Mouse (Mus musculus) ES-E14 (cell line): ENCODE data around the gene Smyd2. TPM values are rescaled to one million over a fixed set of nuclear protein-coding genes. Genes with fewer than 3 reads are reported as not detected.

Experiments
- DNase-seq: peaks from one replicate; pipeline ENCODE4 v3.0.0-alpha.2; 2013; ENCODE audit warnings: low read depth, low spot score
- H3K27ac ChIP-seq: 2 replicates; pipeline ENCODE4 v1.5.1; 2012; ENCODE audit warnings: low read depth, mild to moderate bottlenecking, low read length, moderate library complexity, mixed read lengths; ENCODE audit not compliant: poor library complexity, insufficient read depth, severe bottlenecking
- H3K36me3 ChIP-seq: 2 replicates; pipeline ENCODE4 v1.6.1; 2012; ENCODE audit warnings: mild to moderate bottlenecking, low read length, moderate library complexity, mixed read lengths; ENCODE audit not compliant: control insufficient read depth, poor library complexity, insufficient read depth, severe bottlenecking
- H3K4me1 ChIP-seq, 2 experiments: fragments of 150-350 bp in 1 of 2; sonication (generic) in 1 of 2; 2 replicates each; pipeline ENCODE4 v1.6.1; 2012; ENCODE audit warnings: low read length in 2 of 2, mild to moderate bottlenecking in 1 of 2, mixed read lengths in 1 of 2; ENCODE audit not compliant: control insufficient read depth in 2 of 2, insufficient read depth in 2 of 2, poor library complexity in 1 of 2
- H3K4me3 ChIP-seq, 2 experiments: fragments of 150-350 bp in 1 of 2; sonication (generic) in 1 of 2; 2 replicates each; pipeline ENCODE4 v1.5.1; 2012; ENCODE audit warnings: low read length in 2 of 2, low read depth in 1 of 2, mild to moderate bottlenecking in 1 of 2, mixed read lengths in 1 of 2; ENCODE audit not compliant: insufficient read depth in 1 of 2, poor library complexity in 1 of 2, severe bottlenecking in 1 of 2
- H3K9ac ChIP-seq: 2 replicates; pipeline ENCODE4 v1.6.1; 2012; ENCODE audit warnings: low read depth, mild to moderate bottlenecking, low read length, mixed read lengths; ENCODE audit not compliant: poor library complexity, insufficient read depth, severe bottlenecking
- H3K9me3 ChIP-seq: fragments of 150-350 bp; sonication (generic); 2 replicates; pipeline ENCODE4 v1.6.1; 2012; ENCODE audit warnings: low read depth, mild to moderate bottlenecking, low read length; ENCODE audit not compliant: control insufficient read depth, insufficient read depth
- CHD2 ChIP-seq: IDR thresholded peaks from 2 replicates; pipeline ENCODE4 v1.6.1; 2014; ENCODE audit warnings: mild to moderate bottlenecking, low read depth, low read length, inconsistent platforms
- HCFC1 ChIP-seq: IDR thresholded peaks from 2 replicates; pipeline ENCODE4 v1.6.1; 2012; ENCODE audit warnings: low read length, inconsistent platforms, borderline replicate concordance; ENCODE audit not compliant: insufficient read depth
- MAFK ChIP-seq: IDR thresholded peaks from 2 replicates; pipeline ENCODE4 v1.6.1; 2014; ENCODE audit warnings: mild to moderate bottlenecking, low read depth, low read length, inconsistent platforms; ENCODE audit not compliant: insufficient read depth
- ZC3H11A ChIP-seq: IDR thresholded peaks from 2 replicates; pipeline ENCODE4 v1.6.1; 2012; ENCODE audit warnings: low read depth, mild to moderate bottlenecking, inconsistent platforms, low read length, borderline replicate concordance
- ZNF384 ChIP-seq: IDR thresholded peaks from 2 replicates; pipeline ENCODE4 v1.6.1; 2012; ENCODE audit warnings: low read depth, low read length, inconsistent platforms
- in situ Hi-C, 2 experiments: fragments of 600-800 bp; cut with MboI; formaldehyde crosslinking; loops; one replicate each; pipeline ENCODE4 v1.15.1; 2025; ENCODE audit warnings: low sequenced_read_pairs in 2 of 2, inconsistent platforms in 1 of 2; ENCODE audit not compliant: unreplicated experiment in 2 of 2
- total RNA-seq: library from RNA; depleted of rRNA; stranded (reverse); fragments of 300-350 nt; gene quantifications from 2 replicates; pipeline ENCODE4 v1.2.3, GENCODE M21; 2012

Gene Smyd2
- total RNA-seq, 1 experiment, result 64.4 TPM

DNA sequence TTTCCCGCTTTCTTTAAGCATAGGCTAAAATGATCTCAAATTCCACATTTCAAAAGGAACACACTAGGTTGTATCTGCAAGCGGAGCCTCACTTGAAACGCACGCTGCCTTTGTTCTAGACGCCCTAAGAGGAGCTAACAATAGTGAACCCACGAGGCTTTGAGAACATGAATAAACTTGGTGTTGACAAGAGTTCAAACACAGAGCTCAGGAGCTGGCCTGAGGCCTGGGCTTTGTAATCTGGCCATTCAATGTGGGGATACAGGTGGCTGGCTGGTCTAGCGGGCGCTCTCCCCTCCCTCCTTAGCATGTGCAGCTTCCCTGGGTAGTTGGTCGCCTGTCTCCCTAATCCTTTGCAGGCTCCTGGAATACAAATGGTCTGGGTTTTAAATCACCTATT lies 24.3 kb downstream of the Smyd2 start:
- H3K4me1 ChIP-seq, result no peaks in the 10 kb centered on the region
- no peak for DNase-seq
- H3K9ac ChIP-seq, result no peak overlapping the region
- H3K27ac ChIP-seq, result no peak overlapping the region
- peaks cover 22% of the 10 kb centered on the region for H3K36me3 ChIP-seq
- TF ChIP-seq ZC3H11A (no peak), MAFK (no peak), CHD2 (no peak), HCFC1 (no peak), ZNF384 (no peak)
- no peak overlapping the region for H3K4me3 ChIP-seq
- in situ Hi-C loops, result no loop called here
- no peaks in the 10 kb centered on the region for H3K9me3 ChIP-seq

DNA sequence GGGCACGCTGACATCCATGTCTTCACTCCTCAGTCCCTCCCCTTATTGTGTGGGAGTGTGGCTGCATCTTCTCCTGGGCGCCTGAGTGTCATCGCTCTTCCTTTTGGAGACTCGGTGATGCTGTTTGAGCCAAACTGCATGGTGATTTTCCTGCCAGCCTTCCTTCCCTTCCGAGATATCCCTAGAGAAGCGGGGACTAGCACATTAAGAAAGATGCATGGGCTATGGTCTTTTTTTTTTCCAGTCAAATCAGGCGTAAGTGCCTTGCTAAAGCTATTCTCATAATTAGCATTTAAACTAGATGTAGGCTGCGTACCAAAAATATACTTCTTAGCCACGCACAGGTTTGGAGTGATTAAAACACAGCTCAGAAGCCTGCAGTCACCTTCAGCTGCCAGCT lies 28.0 kb downstream of the Smyd2 start:
- in situ Hi-C loops, result no loop called here
- no peaks in the 10 kb centered on the region for H3K9me3 ChIP-seq
- H3K36me3 ChIP-seq, result peaks cover 25% of the 10 kb centered on the region
- TF ChIP-seq ZNF384 (no peak), MAFK (no peak), CHD2 (no peak), HCFC1 (no peak), ZC3H11A (no peak)
- DNase-seq, result no peak
- H3K9ac ChIP-seq, result no peak overlapping the region
- no peak overlapping the region for H3K27ac ChIP-seq
- peaks cover 0 to 3% of the 10 kb centered on the region in 2 experiments; a peak in 2 of 4 replicates for H3K4me1 ChIP-seq
- H3K4me3 ChIP-seq, result no peak overlapping the region

DNA sequence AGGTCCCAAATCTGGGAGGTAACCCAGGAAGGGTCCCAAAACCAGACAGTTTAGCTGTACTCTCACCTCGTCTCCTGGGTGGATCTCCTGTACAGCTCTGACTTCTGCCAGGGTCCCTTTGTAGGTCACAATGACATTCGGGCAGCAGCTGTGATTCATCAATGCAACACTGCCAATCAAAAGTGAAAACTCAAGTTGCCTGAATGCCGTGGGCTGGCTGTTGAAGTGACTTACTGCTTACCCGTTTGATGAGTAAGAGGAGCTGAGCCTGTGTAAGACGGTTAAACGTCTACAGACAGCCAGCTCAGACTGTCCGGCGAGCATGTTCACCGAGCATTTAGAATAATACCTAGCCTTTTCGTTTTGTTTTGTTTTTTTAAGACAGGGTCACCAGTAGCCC lies 33.4 kb downstream of the Smyd2 start:
- TF ChIP-seq MAFK (no peak), ZNF384 (no peak), ZC3H11A (no peak), HCFC1 (no peak), CHD2 (no peak)
- peaks cover 5% of the 10 kb centered on the region; the same call in 1 of the 2 replicates for H3K36me3 ChIP-seq
- H3K4me3 ChIP-seq, result no peak overlapping the region

DNA sequence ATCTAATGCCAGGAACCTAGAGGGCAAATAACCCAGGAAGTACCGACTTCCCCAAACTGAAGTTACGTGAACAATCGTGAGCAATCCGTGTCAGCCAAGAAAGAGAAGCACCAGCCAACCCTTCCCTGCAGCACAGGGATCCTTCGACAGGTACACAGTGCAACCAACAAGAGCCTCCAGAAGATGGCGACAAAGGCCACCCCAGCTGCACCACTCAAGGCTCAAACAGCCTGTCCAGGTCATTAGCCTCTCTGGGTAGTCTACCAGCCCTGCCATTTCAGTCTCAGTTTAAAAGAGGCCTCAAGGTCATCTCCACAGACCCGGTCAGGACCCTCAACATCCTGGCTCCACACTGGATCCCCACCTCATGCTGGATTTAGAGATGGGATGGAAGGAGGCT lies 34.6 kb downstream of the Smyd2 start:
- Histone ChIP-seq H3K4me3 (no peak overlapping the region), H3K4me1 (peaks cover 0 to 17% of the 10 kb centered on the region in 2 experiments; a peak in 2 of 4 replicates), H3K36me3 (peaks cover under 1% of the 10 kb centered on the region; the same call in 1 of the 2 replicates), H3K9ac (no peak overlapping the region), H3K9me3 (no peaks in the 10 kb centered on the region), H3K27ac (no peak overlapping the region)
- peak; percentile 54 for DNase-seq
- in situ Hi-C loops, result loop anchor here in 1 of 2 experiments (5.0 to 10.0 kb wide), 2 partner anchors 40 to 87 kb away; no protein-coding TSS in a partner anchor
- TF ChIP-seq MAFK (no peak), CHD2 (no peak), ZC3H11A (peak; percentile 95)

More for the DNA sequence above, 33.4 kb downstream of the Smyd2 start:
- no peak overlapping the region for H3K9ac ChIP-seq
- no peak overlapping the region for H3K27ac ChIP-seq
- in situ Hi-C loops, result loop anchor here in 1 of 2 experiments (5.0 to 10.0 kb wide), 2 partner anchors 39 to 86 kb away; no protein-coding TSS in a partner anchor
- peaks cover 0 to 10% of the 10 kb centered on the region in 2 experiments; a peak in 2 of 4 replicates for H3K4me1 ChIP-seq
- H3K9me3 ChIP-seq, result no peaks in the 10 kb centered on the region
- DNase-seq, result no peak

DNA sequence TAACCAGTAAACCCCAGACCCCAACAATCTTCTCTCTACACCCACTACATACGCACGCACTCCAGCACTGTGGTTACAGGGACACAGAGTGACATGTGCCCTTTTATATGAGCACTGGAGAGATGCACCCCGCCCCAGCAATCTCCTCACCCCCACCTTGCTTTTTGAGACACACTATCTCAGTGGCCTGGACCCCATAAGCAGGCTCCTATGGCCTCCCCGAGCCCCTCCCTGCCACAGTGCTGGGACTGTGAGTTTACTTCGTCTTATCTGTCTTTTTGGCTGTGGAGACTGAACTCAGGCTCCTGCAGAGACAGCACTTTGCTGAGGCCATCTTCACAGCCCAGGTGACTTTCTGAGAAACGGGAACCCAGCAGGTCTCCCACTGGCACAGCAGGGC lies 36.2 kb downstream of the Smyd2 start:
- H3K4me1 ChIP-seq, result peaks cover 0 to 15% of the 10 kb centered on the region in 2 experiments; a peak in 2 of 4 replicates
- no peak overlapping the region for H3K9ac ChIP-seq
- DNase-seq, result no peak
- no peaks in the 10 kb centered on the region for H3K9me3 ChIP-seq
- no peak for TF ChIP-seq ZNF384
- TF ChIP-seq ZC3H11A, result no peak
- TF ChIP-seq HCFC1, result no peak
- no peaks in the 10 kb centered on the region; the same call in 1 of the 2 replicates for H3K36me3 ChIP-seq
- no peak overlapping the region for H3K4me3 ChIP-seq
- no peak overlapping the region for H3K27ac ChIP-seq
- in situ Hi-C loops, result loop anchor here in 1 of 2 experiments (5.0 to 10.0 kb wide), 2 partner anchors 41 to 89 kb away; no protein-coding TSS in a partner anchor
